Mouse (Mus musculus) neural tube, embryonic 14.5 days (tissue): ENCODE data around the gene Map2k2. TPM values are rescaled to one million over a fixed set of nuclear protein-coding genes. Genes with fewer than 3 reads are reported as not detected.

ENCODE experiments used
- ATAC-seq: fragments of 200-750 bp; cut with Nextera tagmentation; 2 replicates; pipeline ENCODE4 v1.8.0; 2017; ENCODE audit warnings: low read depth, mild to moderate bottlenecking, moderate TSS enrichment, moderate library complexity
- H3K27ac ChIP-seq: fragments of 300-500 bp; sonication (generic); 2 replicates; pipeline ENCODE4 v1.5.1; 2014; ENCODE audit warnings: low read depth, mild to moderate bottlenecking, control low read depth, low read length, moderate library complexity, mixed read lengths
- H3K27me3 ChIP-seq: fragments of 300-500 bp; sonication (generic); 2 replicates; pipeline ENCODE4 v1.6.1; 2014; ENCODE audit warnings: low read length; ENCODE audit not compliant: control insufficient read depth, insufficient read depth
- H3K36me3 ChIP-seq: fragments of 300-500 bp; sonication (generic); 2 replicates; pipeline ENCODE4 v1.6.1; 2014; ENCODE audit warnings: low read length, mixed read lengths; ENCODE audit not compliant: control insufficient read depth, insufficient read depth
- H3K4me1 ChIP-seq: fragments of 300-500 bp; sonication (generic); 2 replicates; pipeline ENCODE4 v1.6.1; 2014; ENCODE audit warnings: low read length; ENCODE audit not compliant: control insufficient read depth, insufficient read depth
- H3K4me2 ChIP-seq: fragments of 300-500 bp; sonication (generic); 2 replicates; pipeline ENCODE4 v1.6.1; 2014; ENCODE audit warnings: mild to moderate bottlenecking, low read depth, low read length, control low read depth
- H3K4me3 ChIP-seq: fragments of 300-500 bp; sonication (generic); 2 replicates; pipeline ENCODE4 v1.5.1; 2014; ENCODE audit warnings: low read depth, low read length, control low read depth, mixed read lengths
- H3K9ac ChIP-seq: fragments of 300-500 bp; sonication (generic); replicated peaks from 2 replicates; pipeline ENCODE4 v1.6.1; 2014; ENCODE audit warnings: low read depth, mild to moderate bottlenecking, control low read depth, low read length, mixed read lengths
- H3K9me3 ChIP-seq: fragments of 300-500 bp; sonication (generic); 2 replicates; pipeline ENCODE4 v1.6.1; 2016; ENCODE audit warnings: low read length; ENCODE audit not compliant: control insufficient read depth
- WGBS: fragments of 180-500 bp; shearing (Covaris S2); extraction: QIAGEN DNeasy Blood & Tissue Kit; methylation state at CpG from one replicate; pipeline ENCODE4 v1.1.7; 2014; 5-methylcytosine and 5-hydroxymethylcytosine counted together
- polyA plus RNA-seq: library from polyadenylated mRNA; unstranded; fragments of >200 nt; fragmentation: Nextera tagmentation; extraction: Ambion mirVana; gene quantifications from 2 replicates; pipeline ENCODE4 v1.2.1, GENCODE M21; 2014

Map2k2 gene
- polyA plus RNA-seq, 1 experiment from 2014 or later: 228 TPM

GRCm38 (mm10) chr10:81139529-81139846 is 33.8 kb downstream of the Map2k2 start:
- Histone ChIP-seq H3K36me3 (peaks cover 5% of the 10 kb centered on the region), H3K27me3 (peaks cover 6% of the 10 kb centered on the region; the same call in 1 of the 2 replicates), H3K27ac (no peak overlapping the region), H3K9ac (no peak overlapping the region), H3K4me3 (no peak overlapping the region), H3K9me3 (no peaks in the 10 kb centered on the region), H3K4me2 (peak overlapping the region; percentile 73; the same call in 1 of the 2 replicates), H3K4me1 (peaks cover 47% of the 10 kb centered on the region)
- WGBS: 72% methylated on average over 4 of the region's 4 CpGs
- no peak for ATAC-seq

GRCm38 (mm10) chr10:81140005-81140404 is 34.3 kb downstream of the Map2k2 start:
- H3K4me3 ChIP-seq: no peak overlapping the region
- H3K36me3 ChIP-seq: peaks cover 11% of the 10 kb centered on the region
- H3K27me3 ChIP-seq: peaks cover 3% of the 10 kb centered on the region; the same call in 1 of the 2 replicates
- no peak overlapping the region for H3K27ac ChIP-seq
- ATAC-seq: no peak
- WGBS: 58% methylated on average over 8 of the region's 8 CpGs
- H3K4me1 ChIP-seq: peaks cover 47% of the 10 kb centered on the region
- no peaks in the 10 kb centered on the region for H3K9me3 ChIP-seq
- H3K9ac ChIP-seq: no peak overlapping the region
- peak overlapping the region; percentile 73; the same call in 1 of the 2 replicates for H3K4me2 ChIP-seq

DNA sequence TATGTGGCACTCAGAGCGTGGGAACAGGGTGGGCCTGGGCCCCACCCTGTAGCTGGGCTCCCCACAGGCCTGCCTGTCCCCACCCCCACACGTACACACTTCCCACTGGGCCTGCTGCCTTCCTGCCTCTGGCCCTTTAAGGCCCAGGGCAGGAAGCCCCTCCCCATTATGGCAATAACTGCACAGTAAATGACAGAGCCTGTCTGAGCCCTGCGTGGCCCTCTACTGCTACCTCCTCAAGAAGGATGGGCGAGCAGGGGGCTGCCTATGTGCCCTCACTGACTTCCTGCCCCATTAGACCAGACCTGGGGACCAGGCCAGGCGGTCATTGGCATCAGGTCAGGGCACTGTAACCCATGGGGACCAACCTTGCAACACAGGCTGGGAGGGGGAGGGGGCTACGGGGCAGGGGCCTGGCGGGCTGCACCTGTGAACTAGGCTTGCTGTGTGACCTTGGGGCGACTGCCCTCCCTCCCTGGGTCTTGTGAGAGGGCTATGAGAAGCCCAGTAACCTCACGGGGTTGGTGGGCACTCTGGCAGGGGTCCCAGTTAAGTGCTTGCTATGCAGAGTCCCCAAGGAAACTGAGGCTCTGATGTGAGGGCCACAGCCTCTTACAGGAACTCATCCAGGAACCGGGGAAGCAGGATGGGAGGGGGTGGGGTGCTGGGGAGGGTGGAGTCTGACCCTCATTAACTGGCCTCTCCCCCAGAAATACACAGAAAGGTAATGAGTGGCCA is 35.2 kb downstream of the Map2k2 start:
- H3K9ac ChIP-seq: peak overlapping the region; percentile 39
- no peaks in the 10 kb centered on the region for H3K9me3 ChIP-seq
- WGBS: 51% methylated on average over 10 of the region's 10 CpGs
- no peak overlapping the region for H3K4me3 ChIP-seq
- H3K27ac ChIP-seq: no peak overlapping the region
- no peaks in the 10 kb centered on the region for H3K27me3 ChIP-seq
- peaks cover 19% of the 10 kb centered on the region for H3K36me3 ChIP-seq
- H3K4me1 ChIP-seq: peaks cover 44% of the 10 kb centered on the region
- no peak for ATAC-seq
- H3K4me2 ChIP-seq: peak overlapping the region; percentile 73; the same call in 1 of the 2 replicates

DNA sequence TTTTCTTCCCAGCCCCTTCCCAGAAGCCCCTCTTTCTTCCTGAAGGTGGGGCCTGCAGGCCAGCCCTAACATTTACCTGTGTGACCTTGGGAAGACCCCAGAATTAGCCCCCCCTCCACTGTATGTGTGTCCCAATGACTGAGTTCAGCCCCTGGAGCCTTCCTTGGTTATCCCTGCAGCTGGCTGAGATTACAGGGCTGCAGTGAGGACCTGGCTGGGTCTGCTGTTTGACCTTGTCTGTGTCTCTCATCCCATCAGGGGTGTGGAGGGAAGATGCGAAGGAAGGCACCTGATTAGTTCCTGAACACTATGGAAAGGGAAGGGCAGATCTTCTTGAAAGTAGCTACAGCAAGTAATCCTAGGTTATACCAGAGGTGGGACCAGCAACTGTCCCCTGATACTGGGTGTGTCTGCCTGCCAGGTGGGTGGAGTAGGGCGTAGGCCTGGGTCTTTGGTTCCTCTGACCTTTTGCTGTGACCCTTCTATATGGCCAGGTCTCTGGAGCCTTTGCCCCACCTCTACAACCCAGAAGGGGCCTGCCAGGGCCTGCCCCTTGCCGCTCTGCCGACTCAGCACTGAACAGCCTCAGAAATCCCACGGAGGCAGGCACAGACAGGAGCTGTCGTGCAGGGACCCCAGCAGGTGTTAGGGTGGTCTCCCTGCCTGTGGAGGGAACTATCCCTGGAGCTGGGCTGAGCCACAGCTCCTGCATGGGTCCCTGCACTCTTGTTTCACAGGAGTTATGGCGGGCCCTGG is 35.9 kb downstream of the Map2k2 start:
- H3K36me3 ChIP-seq: peaks cover 26% of the 10 kb centered on the region
- H3K4me3 ChIP-seq: no peak overlapping the region
- ATAC-seq: no peak
- H3K27ac ChIP-seq: no peak overlapping the region; the same call in 1 of the 2 replicates
- H3K4me2 ChIP-seq: no peak overlapping the region
- H3K27me3 ChIP-seq: no peaks in the 10 kb centered on the region
- WGBS: 85% methylated on average over 7 of the region's 7 CpGs
- H3K4me1 ChIP-seq: peaks cover 40% of the 10 kb centered on the region
- H3K9ac ChIP-seq: 0 out of 2 replicates have a peak overlapping the region, but pooled peaks have one; percentile 39
- no peaks in the 10 kb centered on the region for H3K9me3 ChIP-seq

DNA sequence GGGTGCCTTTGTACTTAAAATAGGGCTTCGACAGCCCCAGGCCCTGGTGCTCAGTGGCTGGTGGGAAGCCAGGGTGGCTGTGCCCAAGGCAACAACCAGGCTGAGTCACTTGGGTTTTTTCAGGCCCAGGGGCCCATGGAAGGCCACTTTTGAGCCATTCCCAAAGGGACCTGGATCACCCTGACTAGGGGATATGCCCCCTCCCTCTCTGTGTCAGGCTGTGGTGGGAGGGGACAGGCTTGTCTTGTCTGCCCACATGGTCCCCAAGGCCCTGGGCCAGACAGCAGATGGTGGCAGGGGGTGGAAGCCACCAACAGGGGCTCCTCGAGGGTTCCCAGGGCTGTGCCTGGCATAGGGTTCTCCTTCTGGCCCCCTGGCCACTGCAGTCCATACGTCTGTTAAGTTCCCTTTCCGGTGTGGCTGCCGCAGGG is 36.9 kb downstream of the Map2k2 start:
- 42% methylated on average over 5 of the region's 5 CpGs for WGBS
- H3K9ac ChIP-seq: no peak overlapping the region
- H3K27me3 ChIP-seq: no peaks in the 10 kb centered on the region
- H3K9me3 ChIP-seq: no peaks in the 10 kb centered on the region
- H3K27ac ChIP-seq: no peak overlapping the region
- ATAC-seq: no peak
- H3K4me2 ChIP-seq: no peak overlapping the region
- peaks cover 33% of the 10 kb centered on the region for H3K36me3 ChIP-seq
- peaks cover 40% of the 10 kb centered on the region for H3K4me1 ChIP-seq
- H3K4me3 ChIP-seq: no peak overlapping the region

DNA sequence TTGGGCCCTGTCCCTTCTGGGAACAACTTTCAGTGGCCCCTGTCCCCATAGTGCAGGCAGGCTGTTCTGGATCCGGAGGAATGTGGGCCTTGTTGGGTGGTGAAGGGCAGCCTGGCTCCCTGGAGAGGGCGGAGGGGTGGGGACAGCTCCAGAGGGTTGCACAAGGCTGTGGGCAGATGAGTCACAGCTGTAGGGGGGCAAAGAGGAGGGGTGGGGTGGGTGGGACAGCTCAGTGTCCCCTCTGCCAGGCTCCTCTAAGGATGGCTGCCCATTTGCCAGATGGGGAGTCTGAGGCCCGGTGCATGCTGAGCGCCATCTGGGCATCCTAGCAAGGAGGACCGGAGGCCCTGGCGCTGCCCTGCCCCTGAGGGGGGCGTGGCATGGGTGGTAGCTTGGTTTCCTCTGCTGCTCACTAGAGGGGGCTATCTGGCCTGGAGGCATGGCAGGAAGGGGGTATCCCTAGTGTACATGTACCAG is 37.5 kb downstream of the Map2k2 start:
- ATAC-seq: no peak
- 92% methylated on average over 7 of the region's 7 CpGs for WGBS
- Histone ChIP-seq H3K4me3 (no peak overlapping the region), H3K27me3 (no peaks in the 10 kb centered on the region), H3K27ac (no peak overlapping the region), H3K4me2 (no peak overlapping the region), H3K36me3 (peaks cover 40% of the 10 kb centered on the region), H3K9me3 (no peaks in the 10 kb centered on the region), H3K9ac (no peak overlapping the region), H3K4me1 (peaks cover 38% of the 10 kb centered on the region)

GRCm38 (mm10) chr10:81143845-81144437 is 38.2 kb downstream of the Map2k2 start:
- Histone ChIP-seq H3K4me1 (peaks cover 30% of the 10 kb centered on the region), H3K9me3 (no peaks in the 10 kb centered on the region), H3K36me3 (peaks cover 47% of the 10 kb centered on the region), H3K4me3 (no peak overlapping the region), H3K9ac (no peak overlapping the region), H3K4me2 (no peak overlapping the region), H3K27me3 (no peaks in the 10 kb centered on the region), H3K27ac (no peak overlapping the region)
- 95% methylated on average over 52 of the region's 52 CpGs for WGBS
- ATAC-seq: no peak

DNA sequence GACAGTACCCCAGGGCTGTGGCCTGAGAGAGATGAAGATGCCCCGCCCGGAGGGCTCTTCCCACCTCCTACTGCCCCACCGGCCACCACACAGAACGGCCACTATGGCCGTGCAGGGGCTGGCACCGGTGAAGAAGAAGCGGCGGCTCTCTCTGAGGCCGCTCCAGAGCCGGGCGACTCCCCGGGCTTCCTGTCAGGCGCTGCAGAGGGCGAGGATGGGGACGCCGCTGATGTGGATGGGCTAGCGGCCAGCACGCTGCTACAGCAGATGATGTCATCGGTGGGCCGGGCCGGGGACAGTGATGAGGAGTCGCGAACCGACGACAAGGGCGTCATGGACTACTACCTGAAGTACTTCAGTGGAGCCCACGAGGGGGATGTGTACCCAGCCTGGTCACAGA is 39.0 kb downstream of the Map2k2 start:
- Histone ChIP-seq H3K36me3 (peaks cover 52% of the 10 kb centered on the region), H3K27me3 (no peaks in the 10 kb centered on the region), H3K27ac (no peak overlapping the region), H3K4me2 (no peak overlapping the region), H3K4me1 (peaks cover 23% of the 10 kb centered on the region), H3K4me3 (no peak overlapping the region), H3K9me3 (no peaks in the 10 kb centered on the region), H3K9ac (no peak overlapping the region)
- no peak for ATAC-seq
- WGBS: 94% methylated on average over 27 of the region's 27 CpGs

GRCm38 (mm10) chr10:81145307-81145706 is 39.6 kb downstream of the Map2k2 start:
- no peak overlapping the region for H3K4me3 ChIP-seq
- H3K9ac ChIP-seq: no peak overlapping the region
- H3K9me3 ChIP-seq: no peaks in the 10 kb centered on the region
- H3K4me1 ChIP-seq: peaks cover 17% of the 10 kb centered on the region
- no peak for ATAC-seq
- peaks cover 57% of the 10 kb centered on the region for H3K36me3 ChIP-seq
- no peaks in the 10 kb centered on the region for H3K27me3 ChIP-seq
- 95% methylated on average over 6 of the region's 6 CpGs for WGBS
- H3K27ac ChIP-seq: no peak overlapping the region
- H3K4me2 ChIP-seq: no peak overlapping the region
